Mouse (Mus musculus): Measurements from ENCODE around the gene Adamts20. TPM values are rescaled to one million over a fixed set of nuclear protein-coding genes. Genes with fewer than 3 reads are reported as not detected.
A peak's percentile ranks its signal among the peaks of the same experiment; 100 is the strongest.

Adamts20 gene
- polyA plus RNA-seq, 1 experiment from 2014 or later, result 4.3 TPM

DNA sequence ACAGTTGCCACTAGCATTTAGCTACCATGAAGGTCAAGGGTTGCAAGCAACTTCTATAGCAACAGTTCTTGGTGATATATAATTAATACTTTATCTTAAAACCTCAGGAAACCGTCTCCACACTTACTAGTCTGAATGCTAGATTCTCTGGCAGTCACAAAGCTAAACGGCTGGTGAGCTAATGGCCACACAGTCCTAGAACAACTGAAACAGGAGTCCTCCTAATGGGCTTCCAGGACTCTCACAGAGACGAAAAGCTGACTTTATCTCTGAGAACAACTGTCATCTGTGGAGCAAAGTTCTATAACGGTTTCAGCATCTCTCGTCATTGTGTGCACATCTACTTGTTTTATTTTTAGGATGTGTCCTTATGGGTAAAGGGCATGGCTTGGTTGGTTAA is 15.0 kb upstream of the Adamts20 start:
- WGBS, result 93% methylated on average over 5 of the region's 5 CpGs

DNA sequence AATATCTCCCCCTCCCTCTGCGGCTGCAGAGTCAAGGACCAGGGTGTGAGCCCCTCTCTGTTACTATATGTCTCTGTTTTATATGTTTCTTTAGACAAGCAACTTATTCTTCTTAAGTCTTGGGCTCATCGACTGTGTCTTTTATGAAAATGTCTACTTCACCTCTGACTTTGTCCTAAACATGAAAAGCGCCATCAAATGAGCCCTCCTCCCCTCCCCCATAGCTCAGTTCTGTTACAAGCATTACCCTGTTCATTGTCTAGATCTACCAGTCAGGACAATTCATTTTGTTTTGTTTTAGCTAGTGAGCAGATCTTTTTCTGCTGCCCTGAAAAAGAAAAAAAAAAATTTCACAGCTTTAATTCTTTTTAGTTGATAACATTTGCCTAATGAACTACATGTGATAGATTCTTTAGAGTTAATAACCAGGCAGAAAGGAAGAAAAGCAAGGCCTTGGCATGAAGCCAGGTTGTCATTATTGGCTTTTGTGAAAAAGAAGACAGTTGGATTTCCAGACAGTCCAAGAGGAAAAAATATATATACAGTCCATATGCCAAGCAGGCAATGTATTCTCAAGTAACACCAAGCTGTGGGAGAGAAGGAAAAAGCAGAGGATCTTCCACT is 14.4 kb upstream of the Adamts20 start:
- H3K4me2 ChIP-seq (replicated peaks; ENCODE audit: low read depth, low read length), result no peak overlapping the region
- no peaks in the 10 kb centered on the region; the same call in 1 of the 2 replicates for H3K4me1 ChIP-seq (replicated peaks; ENCODE audit: control insufficient read depth, insufficient read depth, low read length)
- H3K9me3 ChIP-seq (ENCODE audit: control insufficient read depth, low read length), result no peaks in the 10 kb centered on the region
- no peak overlapping the region for H3K9ac ChIP-seq (ENCODE audit: low read depth, low read length)
- no peaks in the 10 kb centered on the region for H3K36me3 ChIP-seq (ENCODE audit: control insufficient read depth, insufficient read depth, low read length)
- H3K4me3 ChIP-seq (ENCODE audit: low read depth, low read length), result no peak overlapping the region
- H3K27me3 ChIP-seq (ENCODE audit: control insufficient read depth, insufficient read depth, low read length), result no peaks in the 10 kb centered on the region
- WGBS, result 82% methylated on average over 3 of the region's 3 CpGs
- no peak overlapping the region for H3K27ac ChIP-seq (ENCODE audit: low read depth, low read length)
- ATAC-seq (ENCODE audit: low FRiP score) (no peak), DNase-seq (ENCODE audit: low spot score) (no peak)

More for the DNA sequence above, 15.0 kb upstream of the Adamts20 start:
- no peaks in the 10 kb centered on the region for H3K9me3 ChIP-seq (ENCODE audit: control insufficient read depth, low read length)
- DNase-seq (ENCODE audit: low spot score) (no peak), ATAC-seq (ENCODE audit: low FRiP score) (no peak)
- no peak overlapping the region for H3K4me2 ChIP-seq (replicated peaks; ENCODE audit: low read depth, low read length)
- no peaks in the 10 kb centered on the region for H3K36me3 ChIP-seq (ENCODE audit: control insufficient read depth, insufficient read depth, low read length)
- H3K9ac ChIP-seq (ENCODE audit: low read depth, low read length), result no peak overlapping the region
- H3K27me3 ChIP-seq (ENCODE audit: control insufficient read depth, insufficient read depth, low read length), result no peaks in the 10 kb centered on the region
- H3K27ac ChIP-seq (ENCODE audit: low read depth, low read length), result no peak overlapping the region
- H3K4me3 ChIP-seq (ENCODE audit: low read depth, low read length), result no peak overlapping the region
- no peaks in the 10 kb centered on the region; the same call in 1 of the 2 replicates for H3K4me1 ChIP-seq (replicated peaks; ENCODE audit: control insufficient read depth, insufficient read depth, low read length)

DNA sequence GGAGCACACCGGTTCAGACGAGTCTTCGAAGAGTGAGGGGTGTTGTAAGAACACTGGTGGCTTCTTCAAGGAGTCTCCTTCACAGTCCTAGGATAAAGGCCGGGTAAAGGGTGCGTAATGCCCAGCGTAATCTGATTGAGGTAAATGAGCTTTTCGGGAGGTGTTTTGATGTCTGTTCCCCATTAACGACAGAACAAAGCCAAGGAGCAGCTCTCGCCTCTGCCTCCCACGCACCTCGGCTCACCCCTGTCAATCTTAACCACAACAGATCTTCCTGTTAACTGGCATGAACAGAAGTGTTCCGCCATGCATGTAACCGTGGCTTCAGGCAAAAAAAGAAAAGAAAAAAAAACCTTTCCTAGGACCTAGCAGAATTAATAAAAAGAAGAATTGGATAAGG is 13.5 kb upstream of the Adamts20 start:
- no peaks in the 10 kb centered on the region for H3K9me3 ChIP-seq (ENCODE audit: control insufficient read depth, low read length)
- H3K9ac ChIP-seq (ENCODE audit: low read depth, low read length), result no peak overlapping the region
- H3K4me3 ChIP-seq (ENCODE audit: low read depth, low read length), result no peak overlapping the region
- 36% methylated on average over 13 of the region's 13 CpGs for WGBS
- H3K36me3 ChIP-seq (ENCODE audit: control insufficient read depth, insufficient read depth, low read length), result no peaks in the 10 kb centered on the region
- no peak for ATAC-seq (ENCODE audit: low FRiP score)
- H3K4me2 ChIP-seq (replicated peaks; ENCODE audit: low read depth, low read length), result no peak overlapping the region
- no peaks in the 10 kb centered on the region for H3K27me3 ChIP-seq (ENCODE audit: control insufficient read depth, insufficient read depth, low read length)
- no peak overlapping the region for H3K27ac ChIP-seq (ENCODE audit: low read depth, low read length)
- H3K4me1 ChIP-seq (replicated peaks; ENCODE audit: control insufficient read depth, insufficient read depth, low read length), result no peaks in the 10 kb centered on the region; the same call in 1 of the 2 replicates
- DNase-seq (ENCODE audit: low spot score), result peak; percentile 43

DNA sequence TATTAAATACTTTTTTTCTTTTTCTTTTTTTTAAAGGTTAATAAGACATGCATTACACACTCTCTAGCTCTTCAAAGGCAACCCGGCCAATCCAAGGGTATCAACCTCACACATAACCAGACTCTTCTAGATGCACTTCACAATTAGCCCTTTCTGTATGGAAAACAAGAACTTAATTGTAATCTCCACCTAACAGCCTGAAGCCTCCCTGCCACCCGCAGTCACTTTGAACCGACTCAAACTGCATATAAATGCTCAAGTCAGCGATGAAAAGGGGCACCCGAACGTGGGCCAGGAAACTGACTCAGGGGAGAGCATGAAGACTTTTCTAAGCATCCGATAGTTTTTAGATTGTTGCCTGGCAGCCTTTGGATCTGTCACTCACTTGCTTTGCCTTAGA is 12.1 kb upstream of the Adamts20 start:
- peak; percentile 37 for DNase-seq (ENCODE audit: low spot score)

DNA sequence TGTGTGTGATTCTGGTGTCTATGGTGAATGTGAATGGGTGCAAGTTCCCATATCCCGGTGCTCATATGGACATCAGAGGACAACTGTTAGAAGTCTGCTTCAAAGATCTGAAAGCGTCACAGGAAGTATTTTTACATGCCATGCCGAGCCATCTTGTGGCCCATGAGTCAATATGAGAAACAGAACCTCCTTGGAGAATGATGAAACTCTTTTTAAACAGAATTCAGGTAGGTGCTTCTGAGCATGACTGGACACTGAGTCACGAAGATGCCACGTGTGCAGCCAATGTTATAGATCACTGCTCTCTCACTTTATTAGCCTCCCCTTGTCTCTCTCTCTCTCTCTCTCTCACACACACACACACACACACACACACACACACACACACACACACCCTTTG is 10.8 kb upstream of the Adamts20 start:
- whole genome bisulfite sequencing, result 88% methylated on average over 5 of the region's 5 CpGs

More for the DNA sequence above, 12.1 kb upstream of the Adamts20 start:
- H3K4me1 ChIP-seq (replicated peaks; ENCODE audit: control insufficient read depth, insufficient read depth, low read length), result no peaks in the 10 kb centered on the region; the same call in 1 of the 2 replicates
- H3K4me3 ChIP-seq (ENCODE audit: low read depth, low read length), result no peak overlapping the region
- no peak overlapping the region for H3K27ac ChIP-seq (ENCODE audit: low read depth, low read length)
- H3K36me3 ChIP-seq (ENCODE audit: control insufficient read depth, insufficient read depth, low read length), result no peaks in the 10 kb centered on the region
- H3K4me2 ChIP-seq (replicated peaks; ENCODE audit: low read depth, low read length), result no peak overlapping the region
- no peaks in the 10 kb centered on the region for H3K27me3 ChIP-seq (ENCODE audit: control insufficient read depth, insufficient read depth, low read length)
- H3K9ac ChIP-seq (ENCODE audit: low read depth, low read length), result no peak overlapping the region
- no peaks in the 10 kb centered on the region for H3K9me3 ChIP-seq (ENCODE audit: control insufficient read depth, low read length)
- 28% methylated on average over 7 of the region's 7 CpGs for WGBS
- no peak for ATAC-seq (ENCODE audit: low FRiP score)

DNA sequence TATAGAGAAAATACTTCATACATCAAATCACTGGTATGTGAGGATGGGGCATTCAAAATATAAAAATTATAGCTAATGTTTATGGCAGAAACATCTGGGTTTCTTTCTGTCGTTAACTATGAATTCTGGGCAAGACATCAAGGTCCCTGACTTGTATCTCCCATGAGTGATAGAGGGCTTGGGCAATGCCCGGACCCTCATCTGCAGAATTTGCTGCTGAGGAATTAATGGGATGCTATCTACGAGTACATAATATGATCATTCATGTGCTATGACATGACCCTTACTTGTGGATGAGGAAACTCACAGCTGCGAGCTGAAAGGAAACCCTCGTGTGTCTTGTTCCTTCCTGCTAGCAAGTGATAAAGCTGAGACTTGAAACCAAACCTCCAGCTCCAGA is 5.1 kb upstream of the Adamts20 start:
- WGBS, result 85% methylated on average over 5 of the region's 5 CpGs
- Histone ChIP-seq H3K4me1 (replicated peaks; ENCODE audit: control insufficient read depth, insufficient read depth, low read length) (no peaks in the 10 kb centered on the region), H3K4me2 (replicated peaks; ENCODE audit: low read depth, low read length) (no peak overlapping the region), H3K36me3 (ENCODE audit: control insufficient read depth, insufficient read depth, low read length) (no peaks in the 10 kb centered on the region), H3K9me3 (ENCODE audit: control insufficient read depth, low read length) (no peaks in the 10 kb centered on the region), H3K4me3 (ENCODE audit: low read depth, low read length) (no peak overlapping the region), H3K27ac (ENCODE audit: low read depth, low read length) (no peak overlapping the region), H3K9ac (ENCODE audit: low read depth, low read length) (no peak overlapping the region), H3K27me3 (ENCODE audit: control insufficient read depth, insufficient read depth, low read length) (no peaks in the 10 kb centered on the region)
- DNase-seq (ENCODE audit: low spot score) (no peak), ATAC-seq (ENCODE audit: low FRiP score) (no peak)

More for the DNA sequence above, 10.8 kb upstream of the Adamts20 start:
- H3K27me3 ChIP-seq (ENCODE audit: control insufficient read depth, insufficient read depth, low read length), result no peaks in the 10 kb centered on the region
- H3K9ac ChIP-seq (ENCODE audit: low read depth, low read length), result no peak overlapping the region
- no peak overlapping the region for H3K27ac ChIP-seq (ENCODE audit: low read depth, low read length)
- no peak overlapping the region for H3K4me2 ChIP-seq (replicated peaks; ENCODE audit: low read depth, low read length)
- DNase-seq (ENCODE audit: low spot score) (no peak), ATAC-seq (ENCODE audit: low FRiP score) (no peak)
- H3K4me1 ChIP-seq (replicated peaks; ENCODE audit: control insufficient read depth, insufficient read depth, low read length), result no peaks in the 10 kb centered on the region; the same call in 1 of the 2 replicates
- no peaks in the 10 kb centered on the region for H3K36me3 ChIP-seq (ENCODE audit: control insufficient read depth, insufficient read depth, low read length)
- H3K4me3 ChIP-seq (ENCODE audit: low read depth, low read length), result no peak overlapping the region
- no peaks in the 10 kb centered on the region for H3K9me3 ChIP-seq (ENCODE audit: control insufficient read depth, low read length)

DNA sequence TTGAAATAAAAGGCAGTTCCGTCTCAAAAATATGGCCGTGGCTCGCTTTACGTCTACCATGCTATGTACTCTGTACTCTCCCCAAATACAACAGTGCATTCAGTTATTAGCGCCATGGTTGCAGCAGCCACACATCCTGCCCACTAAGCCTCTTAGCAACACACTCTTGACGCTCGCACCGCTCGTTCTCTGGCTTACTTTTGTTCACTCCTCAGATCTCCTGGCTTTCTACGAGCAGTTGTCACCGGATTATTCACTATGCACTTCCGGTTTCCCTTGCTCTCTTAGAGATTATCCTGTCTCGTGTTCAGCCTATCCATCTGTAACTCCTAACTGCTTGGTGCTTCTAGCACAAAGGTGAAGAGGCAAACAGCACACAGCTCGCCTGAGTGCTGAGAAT is 337 bp downstream of the Adamts20 start:
- no peaks in the 10 kb centered on the region for H3K36me3 ChIP-seq (ENCODE audit: control insufficient read depth, insufficient read depth, low read length)
- no peaks in the 10 kb centered on the region for H3K9me3 ChIP-seq (ENCODE audit: control insufficient read depth, low read length)
- no peaks in the 10 kb centered on the region for H3K4me1 ChIP-seq (replicated peaks; ENCODE audit: control insufficient read depth, insufficient read depth, low read length)
- H3K4me2 ChIP-seq (replicated peaks; ENCODE audit: low read depth, low read length), result no peak overlapping the region
- H3K9ac ChIP-seq (ENCODE audit: low read depth, low read length), result no peak overlapping the region
- H3K27me3 ChIP-seq (ENCODE audit: control insufficient read depth, insufficient read depth, low read length), result no peaks in the 10 kb centered on the region
- 89% methylated on average over 14 of the region's 14 CpGs for WGBS
- DNase-seq (ENCODE audit: low spot score) (no peak), ATAC-seq (ENCODE audit: low FRiP score) (no peak)
- no peak overlapping the region for H3K4me3 ChIP-seq (ENCODE audit: low read depth, low read length)
- H3K27ac ChIP-seq (ENCODE audit: low read depth, low read length), result no peak overlapping the region

DNA sequence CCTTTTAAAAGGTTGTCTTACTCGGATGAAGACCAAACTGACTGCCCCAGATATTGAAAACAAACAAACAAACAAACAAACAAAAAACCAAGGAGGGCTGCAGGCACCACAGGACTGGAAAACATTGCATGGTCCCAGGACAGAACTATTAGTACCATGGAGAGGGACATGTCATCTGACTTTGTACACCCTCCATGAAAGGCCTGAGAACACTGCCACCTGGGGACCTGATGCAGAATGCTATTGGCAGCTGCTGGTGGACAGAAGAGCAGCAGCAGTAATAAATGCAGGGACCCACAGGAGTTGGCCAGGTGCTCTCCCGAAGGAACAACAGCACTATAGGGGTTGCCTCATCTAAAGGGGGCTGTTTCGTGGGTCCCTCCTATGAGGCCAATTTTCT is 2.0 kb downstream of the Adamts20 start:
- ATAC-seq (ENCODE audit: low FRiP score) (no peak), DNase-seq (ENCODE audit: low spot score) (no peak)
- no peaks in the 10 kb centered on the region for H3K36me3 ChIP-seq (ENCODE audit: control insufficient read depth, insufficient read depth, low read length)
- no peak overlapping the region for H3K27ac ChIP-seq (ENCODE audit: low read depth, low read length)
- no peaks in the 10 kb centered on the region for H3K27me3 ChIP-seq (ENCODE audit: control insufficient read depth, insufficient read depth, low read length)
- H3K4me3 ChIP-seq (ENCODE audit: low read depth, low read length), result no peak overlapping the region
- 83% methylated on average over 3 of the region's 3 CpGs for WGBS
- no peaks in the 10 kb centered on the region for H3K9me3 ChIP-seq (ENCODE audit: control insufficient read depth, low read length)
- H3K9ac ChIP-seq (ENCODE audit: low read depth, low read length), result no peak overlapping the region
- H3K4me2 ChIP-seq (replicated peaks; ENCODE audit: low read depth, low read length), result no peak overlapping the region
- H3K4me1 ChIP-seq (replicated peaks; ENCODE audit: control insufficient read depth, insufficient read depth, low read length), result no peaks in the 10 kb centered on the region

DNA sequence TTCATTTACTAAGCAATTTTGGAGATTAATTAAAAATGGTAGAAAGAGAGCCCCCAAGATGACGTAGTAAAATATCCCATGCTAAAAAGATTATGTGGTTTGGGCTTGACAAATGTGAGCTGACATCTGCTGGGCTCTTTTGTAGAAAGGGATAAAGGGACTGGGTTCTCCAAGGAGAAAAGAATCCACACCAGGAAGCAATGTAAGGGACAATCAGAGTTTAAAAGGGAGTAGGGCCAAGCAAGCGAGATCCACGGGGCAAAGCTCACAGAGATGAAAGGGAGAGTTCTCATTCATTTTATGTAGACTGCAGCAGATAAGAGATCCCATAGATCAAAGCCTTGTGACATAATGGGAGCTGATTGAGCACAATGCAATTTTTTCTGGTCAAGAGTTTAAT is 3.0 kb downstream of the Adamts20 start:
- 32% methylated on average over 3 of the region's 3 CpGs for WGBS
- Histone ChIP-seq H3K9ac (ENCODE audit: low read depth, low read length) (no peak overlapping the region), H3K4me2 (replicated peaks; ENCODE audit: low read depth, low read length) (no peak overlapping the region), H3K4me3 (ENCODE audit: low read depth, low read length) (no peak overlapping the region), H3K4me1 (replicated peaks; ENCODE audit: control insufficient read depth, insufficient read depth, low read length) (no peaks in the 10 kb centered on the region), H3K36me3 (ENCODE audit: control insufficient read depth, insufficient read depth, low read length) (no peaks in the 10 kb centered on the region), H3K27me3 (ENCODE audit: control insufficient read depth, insufficient read depth, low read length) (no peaks in the 10 kb centered on the region), H3K27ac (ENCODE audit: low read depth, low read length) (no peak overlapping the region), H3K9me3 (ENCODE audit: control insufficient read depth, low read length) (no peaks in the 10 kb centered on the region)
- no peak for ATAC-seq (ENCODE audit: low FRiP score)
- no peak for DNase-seq (ENCODE audit: low spot score)
